Mouse (Mus musculus): ENCODE measurements around the gene Gm10600.
"Not testable (repeated sequence)": the region's sequence is repeated elsewhere in the genome, so short reads cannot be mapped to it uniquely, and the experiment has no call there.

Gene Gm10600

GRCm38 (mm10) chr4:42240339-42240738, at the start of gene Gm10600:
Gene Gm10600 (plus strand): TSS chr4:42240639.
- not testable (repeated sequence) for DNase-seq

- not testable (repeated sequence) for DNase-seq
Measured at GRCm38 (mm10) chr4:42255467-42255866, 15.0 kb downstream of the Gm10600 start, which contains the start of gene Ccl21b. Gene Ccl21b (plus strand): TSS chr4:42255767.
